Mouse (Mus musculus): ENCODE measurements around the gene Ogfod2. TPM values are rescaled to one million over a fixed set of nuclear protein-coding genes. Genes with fewer than 3 reads are reported as not detected.

The Ogfod2 gene
- polyA plus RNA-seq, 1 experiment from 2014 or later: 15.6 TPM

GRCm38 (mm10) chr5:124077856-124078460 lies 34.1 kb upstream of the Ogfod2 start:
- Histone ChIP-seq H3K4me3 (ENCODE audit: control insufficient read depth in 1 of 2, insufficient read depth in 1 of 2, low read depth in 1 of 2, low read length in 2 of 2) (no peak overlapping the region), H3K9me3 (ENCODE audit: control insufficient read depth, low read length) (no peaks in the 10 kb centered on the region), H3K36me3 (ENCODE audit: control insufficient read depth, insufficient read depth, low read length) (no peaks in the 10 kb centered on the region), H3K4me1 (ENCODE audit: control insufficient read depth in 2 of 2, insufficient read depth in 2 of 2, low read length in 2 of 2) (peaks cover 18 to 21% of the 10 kb centered on the region in 2 experiments), H3K27ac (replicated peaks in 1 of 2; ENCODE audit: control insufficient read depth in 1 of 2, insufficient read depth in 1 of 2, low read depth in 2 of 2, low read length in 2 of 2) (no peak overlapping the region), H3K27me3 (ENCODE audit: control insufficient read depth, insufficient read depth, low read length) (0 out of 2 replicates have a peak, but pooled peaks cover 3% of the 10 kb centered on the region), H3K4me2 (ENCODE audit: low read length) (no peak overlapping the region), H3K9ac (ENCODE audit: low read length) (no peak overlapping the region)
- WGBS: 69% methylated on average over 6 of the region's 6 CpGs
- ATAC-seq (ENCODE audit: insufficient number of reproducible peaks, insufficient read depth, low FRiP score, low read depth): no peak

- no peak overlapping the region for H3K9ac ChIP-seq (ENCODE audit: low read length)
- no peak overlapping the region for H3K4me2 ChIP-seq (ENCODE audit: low read length)
- H3K4me1 ChIP-seq (ENCODE audit: control insufficient read depth in 2 of 2, insufficient read depth in 2 of 2, low read length in 2 of 2): peaks cover 14 to 16% of the 10 kb centered on the region in 2 experiments
- 69% methylated on average over 9 of the region's 9 CpGs for WGBS
- H3K36me3 ChIP-seq (ENCODE audit: control insufficient read depth, insufficient read depth, low read length): no peaks in the 10 kb centered on the region
- H3K9me3 ChIP-seq (ENCODE audit: control insufficient read depth, low read length): no peaks in the 10 kb centered on the region
- no peak overlapping the region for H3K27ac ChIP-seq (replicated peaks in 1 of 2; ENCODE audit: control insufficient read depth in 1 of 2, insufficient read depth in 1 of 2, low read depth in 2 of 2, low read length in 2 of 2)
- no peak for ATAC-seq (ENCODE audit: insufficient number of reproducible peaks, insufficient read depth, low FRiP score, low read depth)
- H3K27me3 ChIP-seq (ENCODE audit: control insufficient read depth, insufficient read depth, low read length): 0 out of 2 replicates have a peak, but pooled peaks cover 3% of the 10 kb centered on the region
- no peak overlapping the region for H3K4me3 ChIP-seq (ENCODE audit: control insufficient read depth in 1 of 2, insufficient read depth in 1 of 2, low read depth in 1 of 2, low read length in 2 of 2)
These were observed 33.2 kb upstream of the Ogfod2 start for GRCm38 (mm10) chr5:124078794-124079416.

GRCm38 (mm10) chr5:124079880-124080279 lies 32.2 kb upstream of the Ogfod2 start:
- Histone ChIP-seq H3K9ac (ENCODE audit: low read length) (no peak overlapping the region; the same call in 1 of the 2 replicates), H3K27ac (replicated peaks in 1 of 2; ENCODE audit: control insufficient read depth in 1 of 2, insufficient read depth in 1 of 2, low read depth in 2 of 2, low read length in 2 of 2) (no peak overlapping the region), H3K4me3 (ENCODE audit: control insufficient read depth in 1 of 2, insufficient read depth in 1 of 2, low read depth in 1 of 2, low read length in 2 of 2) (no peak overlapping the region), H3K27me3 (ENCODE audit: control insufficient read depth, insufficient read depth, low read length) (0 out of 2 replicates have a peak, but pooled peaks cover 7% of the 10 kb centered on the region), H3K4me2 (ENCODE audit: low read length) (no peak overlapping the region), H3K9me3 (ENCODE audit: control insufficient read depth, low read length) (no peaks in the 10 kb centered on the region), H3K36me3 (ENCODE audit: control insufficient read depth, insufficient read depth, low read length) (no peaks in the 10 kb centered on the region), H3K4me1 (ENCODE audit: control insufficient read depth in 2 of 2, insufficient read depth in 2 of 2, low read length in 2 of 2) (peaks cover 7 to 12% of the 10 kb centered on the region in 2 experiments)
- 92% methylated on average over 17 of the region's 17 CpGs for WGBS
- no peak for ATAC-seq (ENCODE audit: insufficient number of reproducible peaks, insufficient read depth, low FRiP score, low read depth)

DNA sequence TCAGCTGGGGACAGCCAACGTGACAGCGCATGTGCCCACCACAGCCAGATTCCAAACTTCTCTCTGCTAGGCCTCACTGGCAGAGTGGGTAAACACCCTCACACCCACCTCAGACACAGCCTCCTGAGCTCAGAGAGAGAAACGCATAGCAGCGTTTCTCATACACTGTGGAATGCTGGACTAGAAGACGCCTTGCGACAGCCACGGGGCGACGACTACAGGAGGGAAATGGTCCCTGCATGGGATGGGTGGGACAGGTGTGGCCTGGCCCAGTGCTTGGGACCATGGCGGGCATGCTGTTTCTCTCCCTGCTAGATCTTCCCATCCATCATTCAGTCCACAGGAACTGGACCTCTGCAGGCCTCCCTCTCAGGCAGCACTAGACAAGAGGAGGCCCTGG lies 29.6 kb upstream of the Ogfod2 start:
- Histone ChIP-seq H3K9me3 (ENCODE audit: control insufficient read depth, low read length) (no peaks in the 10 kb centered on the region), H3K4me3 (ENCODE audit: control insufficient read depth in 1 of 2, insufficient read depth in 1 of 2, low read depth in 1 of 2, low read length in 2 of 2) (no peak overlapping the region), H3K27ac (replicated peaks in 1 of 2; ENCODE audit: control insufficient read depth in 1 of 2, insufficient read depth in 1 of 2, low read depth in 2 of 2, low read length in 2 of 2) (no peak overlapping the region), H3K4me2 (ENCODE audit: low read length) (no peak overlapping the region), H3K9ac (ENCODE audit: low read length) (no peak overlapping the region), H3K36me3 (ENCODE audit: control insufficient read depth, insufficient read depth, low read length) (no peaks in the 10 kb centered on the region), H3K4me1 (ENCODE audit: control insufficient read depth in 2 of 2, insufficient read depth in 2 of 2, low read length in 2 of 2) (peaks cover 0 to 8% of the 10 kb centered on the region in 2 experiments; a peak in 2 of 4 replicates), H3K27me3 (ENCODE audit: control insufficient read depth, insufficient read depth, low read length) (0 out of 2 replicates have a peak, but pooled peaks cover 4% of the 10 kb centered on the region)
- no peak for ATAC-seq (ENCODE audit: insufficient number of reproducible peaks, insufficient read depth, low FRiP score, low read depth)
- WGBS: 70% methylated on average over 10 of the region's 10 CpGs

- 87% methylated on average over 17 of the region's 17 CpGs for WGBS
- H3K4me2 ChIP-seq (ENCODE audit: low read length): no peak overlapping the region
- no peak overlapping the region for H3K4me3 ChIP-seq (ENCODE audit: control insufficient read depth in 1 of 2, insufficient read depth in 1 of 2, low read depth in 1 of 2, low read length in 2 of 2)
- H3K27ac ChIP-seq (replicated peaks in 1 of 2; ENCODE audit: control insufficient read depth in 1 of 2, insufficient read depth in 1 of 2, low read depth in 2 of 2, low read length in 2 of 2): no peak overlapping the region
- H3K36me3 ChIP-seq (ENCODE audit: control insufficient read depth, insufficient read depth, low read length): no peaks in the 10 kb centered on the region
- no peak for ATAC-seq (ENCODE audit: insufficient number of reproducible peaks, insufficient read depth, low FRiP score, low read depth)
- peaks cover 0 to 8% of the 10 kb centered on the region in 2 experiments; a peak in 2 of 4 replicates for H3K4me1 ChIP-seq (ENCODE audit: control insufficient read depth in 2 of 2, insufficient read depth in 2 of 2, low read length in 2 of 2)
- no peak overlapping the region for H3K9ac ChIP-seq (ENCODE audit: low read length)
- 0 out of 2 replicates have a peak, but pooled peaks cover 4% of the 10 kb centered on the region for H3K27me3 ChIP-seq (ENCODE audit: control insufficient read depth, insufficient read depth, low read length)
- no peaks in the 10 kb centered on the region for H3K9me3 ChIP-seq (ENCODE audit: control insufficient read depth, low read length)
These were observed 29.0 kb upstream of the Ogfod2 start for GRCm38 (mm10) chr5:124082941-124083688.

- Histone ChIP-seq H3K36me3 (ENCODE audit: control insufficient read depth, insufficient read depth, low read length) (no peaks in the 10 kb centered on the region), H3K4me1 (ENCODE audit: control insufficient read depth in 2 of 2, insufficient read depth in 2 of 2, low read length in 2 of 2) (peaks cover 0 to 5% of the 10 kb centered on the region in 2 experiments; a peak in 2 of 4 replicates), H3K9me3 (ENCODE audit: control insufficient read depth, low read length) (no peaks in the 10 kb centered on the region), H3K27me3 (ENCODE audit: control insufficient read depth, insufficient read depth, low read length) (0 out of 2 replicates have a peak, but pooled peaks cover 4% of the 10 kb centered on the region), H3K4me3 (ENCODE audit: control insufficient read depth in 1 of 2, insufficient read depth in 1 of 2, low read depth in 1 of 2, low read length in 2 of 2) (no peak overlapping the region), H3K9ac (ENCODE audit: low read length) (no peak overlapping the region), H3K27ac (replicated peaks in 1 of 2; ENCODE audit: control insufficient read depth in 1 of 2, insufficient read depth in 1 of 2, low read depth in 2 of 2, low read length in 2 of 2) (no peak overlapping the region), H3K4me2 (ENCODE audit: low read length) (no peak overlapping the region)
- no peak for ATAC-seq (ENCODE audit: insufficient number of reproducible peaks, insufficient read depth, low FRiP score, low read depth)
- WGBS: 87% methylated on average over 14 of the region's 14 CpGs
These were observed 28.1 kb upstream of the Ogfod2 start for GRCm38 (mm10) chr5:124083850-124084587.

- no peak overlapping the region for H3K27ac ChIP-seq (replicated peaks in 1 of 2; ENCODE audit: control insufficient read depth in 1 of 2, insufficient read depth in 1 of 2, low read depth in 2 of 2, low read length in 2 of 2)
- WGBS: 37% methylated on average over 11 of the region's 11 CpGs
- H3K9me3 ChIP-seq (ENCODE audit: control insufficient read depth, low read length): no peaks in the 10 kb centered on the region
- no peaks in the 10 kb centered on the region for H3K36me3 ChIP-seq (ENCODE audit: control insufficient read depth, insufficient read depth, low read length)
- ATAC-seq (ENCODE audit: insufficient number of reproducible peaks, insufficient read depth, low FRiP score, low read depth): no peak
- no peak overlapping the region for H3K4me2 ChIP-seq (ENCODE audit: low read length)
- H3K9ac ChIP-seq (ENCODE audit: low read length): no peak overlapping the region
- H3K4me1 ChIP-seq (ENCODE audit: control insufficient read depth in 2 of 2, insufficient read depth in 2 of 2, low read length in 2 of 2): peaks cover 0 to 4% of the 10 kb centered on the region in 2 experiments; a peak in 1 of 4 replicates
- H3K27me3 ChIP-seq (ENCODE audit: control insufficient read depth, insufficient read depth, low read length): 0 out of 2 replicates have a peak, but pooled peaks cover 4% of the 10 kb centered on the region
- no peak overlapping the region for H3K4me3 ChIP-seq (ENCODE audit: control insufficient read depth in 1 of 2, insufficient read depth in 1 of 2, low read depth in 1 of 2, low read length in 2 of 2)
These were observed 27.4 kb upstream of the Ogfod2 start for GRCm38 (mm10) chr5:124084588-124085173.

All from heart, embryonic 14.5 days (tissue).